Mouse (Mus musculus): ENCODE data around the gene Clec9a.

DNA sequence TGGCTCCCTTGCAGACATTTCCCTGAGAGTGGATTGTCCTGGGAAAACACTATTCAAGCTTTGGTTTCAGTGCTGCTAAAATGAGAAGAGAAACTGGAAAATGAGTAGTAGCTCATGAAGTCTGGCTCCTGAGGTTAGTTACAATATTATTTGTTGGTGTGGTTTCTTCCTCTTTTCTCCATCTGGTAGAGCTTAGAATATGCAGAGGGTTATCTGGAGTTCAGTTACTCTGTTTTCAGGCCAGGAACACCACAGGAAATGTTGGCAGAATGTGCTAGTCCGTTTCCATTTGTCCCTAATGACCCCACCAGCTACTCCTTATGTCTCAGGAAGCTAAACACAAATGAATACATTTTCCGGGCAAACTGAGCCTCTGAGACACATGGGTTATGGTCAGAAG lies 1.3 kb upstream of the Clec9a start:
- no peak for TF ChIP-seq POLR2A (IDR thresholded peaks at IDR 0.05; ENCODE audit: insufficient read length, low read depth)
- TF ChIP-seq MYOD1 (IDR thresholded peaks at IDR 0.05; ENCODE audit: control insufficient read depth in 1 of 3, insufficient read length in 2 of 3, low read depth in 2 of 3) = no peak
- no peak for TF ChIP-seq E2F4 (IDR thresholded peaks at IDR 0.05; ENCODE audit: insufficient read depth)
- TF ChIP-seq MYOG (IDR thresholded peaks at IDR 0.05; ENCODE audit: control insufficient read depth in 1 of 3, insufficient read depth in 1 of 3, insufficient read length in 2 of 3, low read depth in 2 of 3) = no peak
- no peak for TF ChIP-seq USF1 (IDR thresholded peaks at IDR 0.05; ENCODE audit: low read depth)
- TF ChIP-seq REST (IDR thresholded peaks at IDR 0.05; ENCODE audit: insufficient read depth, insufficient read length) = no peak
- no peak for TF ChIP-seq MAX (IDR thresholded peaks at IDR 0.05; ENCODE audit: low read depth)

Measured in myocyte (in vitro differentiated cells).